Mouse (Mus musculus): ENCODE measurements around the gene Fads2. TPM values are rescaled to one million over a fixed set of nuclear protein-coding genes. Genes with fewer than 3 reads are reported as not detected.

Gene Fads2
- polyA plus RNA-seq, 1 experiment from 2014 or later: 98.4 TPM

GRCm38 (mm10) chr19:10058876-10059427 is 42.6 kb downstream of the Fads2 start:
- H3K4me1 ChIP-seq: peaks cover 20% of the 10 kb centered on the region
- H3K27me3 ChIP-seq: no peaks in the 10 kb centered on the region
- H3K27ac ChIP-seq: no peak overlapping the region
- ATAC-seq (replicated peaks; ENCODE audit: low FRiP score): no peak
- no peak overlapping the region for H3K4me3 ChIP-seq (replicated peaks)
- H3K4me2 ChIP-seq: no peak overlapping the region
- WGBS: 69% methylated on average over 9 of the region's 9 CpGs
- peaks cover 73% of the 10 kb centered on the region for H3K36me3 ChIP-seq
- H3K9ac ChIP-seq: no peak overlapping the region
- H3K9me3 ChIP-seq (replicated peaks): no peaks in the 10 kb centered on the region

DNA sequence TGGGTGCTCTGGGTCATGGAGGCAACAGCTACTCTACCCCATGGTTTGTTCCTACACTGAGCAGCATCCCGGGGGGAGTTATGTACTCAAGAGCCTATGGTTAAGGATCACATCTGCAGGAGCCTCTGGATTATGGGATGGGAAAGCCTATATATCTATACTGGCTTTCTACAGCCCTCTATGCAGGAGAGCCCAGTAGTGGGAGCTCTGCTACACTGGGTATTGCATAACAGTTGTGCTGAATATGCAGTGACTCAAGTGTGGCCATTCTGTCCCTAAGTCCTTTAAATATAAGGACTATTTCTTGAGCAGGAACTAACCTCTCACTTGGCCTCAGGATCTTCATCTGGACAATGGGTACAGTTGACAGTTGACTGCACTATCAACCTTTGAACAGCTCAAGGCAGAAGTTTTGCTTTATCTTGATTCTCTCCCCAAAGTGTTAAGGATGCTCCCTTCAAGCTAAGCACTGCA is 43.2 kb downstream of the Fads2 start:
- H3K9ac ChIP-seq: no peak overlapping the region
- H3K4me3 ChIP-seq (replicated peaks): no peak overlapping the region
- 77% methylated on average over 1 of the region's 1 CpGs for WGBS
- H3K36me3 ChIP-seq: peaks cover 73% of the 10 kb centered on the region
- no peaks in the 10 kb centered on the region for H3K9me3 ChIP-seq (replicated peaks)
- no peaks in the 10 kb centered on the region for H3K27me3 ChIP-seq
- H3K4me2 ChIP-seq: no peak overlapping the region
- H3K4me1 ChIP-seq: peaks cover 20% of the 10 kb centered on the region
- H3K27ac ChIP-seq: peak overlapping the region; percentile 61
- no peak for ATAC-seq (replicated peaks; ENCODE audit: low FRiP score)

- peak; percentile 75 for ATAC-seq (replicated peaks; ENCODE audit: low FRiP score)
- Histone ChIP-seq H3K4me2 (0 out of 2 replicates have a peak overlapping the region, but pooled peaks have one; percentile 14), H3K4me1 (peaks cover 20% of the 10 kb centered on the region), H3K27me3 (no peaks in the 10 kb centered on the region), H3K27ac (peak overlapping the region; percentile 61), H3K36me3 (peaks cover 73% of the 10 kb centered on the region), H3K9ac (no peak overlapping the region), H3K4me3 (replicated peaks) (no peak overlapping the region), H3K9me3 (replicated peaks) (no peaks in the 10 kb centered on the region)
- WGBS: 54% methylated on average over 11 of the region's 11 CpGs
These were observed 43.8 kb downstream of the Fads2 start for GRCm38 (mm10) chr19:10057486-10058351.

- Histone ChIP-seq H3K9ac (no peak overlapping the region), H3K9me3 (replicated peaks) (no peaks in the 10 kb centered on the region), H3K36me3 (peaks cover 64% of the 10 kb centered on the region), H3K4me3 (replicated peaks) (no peak overlapping the region), H3K4me1 (peaks cover 20% of the 10 kb centered on the region), H3K27ac (peak overlapping the region; percentile 61), H3K27me3 (no peaks in the 10 kb centered on the region), H3K4me2 (no peak overlapping the region)
- 88% methylated on average over 3 of the region's 3 CpGs for WGBS
- ATAC-seq (replicated peaks; ENCODE audit: low FRiP score): no peak
These were observed 44.9 kb downstream of the Fads2 start for GRCm38 (mm10) chr19:10056686-10057085.

DNA sequence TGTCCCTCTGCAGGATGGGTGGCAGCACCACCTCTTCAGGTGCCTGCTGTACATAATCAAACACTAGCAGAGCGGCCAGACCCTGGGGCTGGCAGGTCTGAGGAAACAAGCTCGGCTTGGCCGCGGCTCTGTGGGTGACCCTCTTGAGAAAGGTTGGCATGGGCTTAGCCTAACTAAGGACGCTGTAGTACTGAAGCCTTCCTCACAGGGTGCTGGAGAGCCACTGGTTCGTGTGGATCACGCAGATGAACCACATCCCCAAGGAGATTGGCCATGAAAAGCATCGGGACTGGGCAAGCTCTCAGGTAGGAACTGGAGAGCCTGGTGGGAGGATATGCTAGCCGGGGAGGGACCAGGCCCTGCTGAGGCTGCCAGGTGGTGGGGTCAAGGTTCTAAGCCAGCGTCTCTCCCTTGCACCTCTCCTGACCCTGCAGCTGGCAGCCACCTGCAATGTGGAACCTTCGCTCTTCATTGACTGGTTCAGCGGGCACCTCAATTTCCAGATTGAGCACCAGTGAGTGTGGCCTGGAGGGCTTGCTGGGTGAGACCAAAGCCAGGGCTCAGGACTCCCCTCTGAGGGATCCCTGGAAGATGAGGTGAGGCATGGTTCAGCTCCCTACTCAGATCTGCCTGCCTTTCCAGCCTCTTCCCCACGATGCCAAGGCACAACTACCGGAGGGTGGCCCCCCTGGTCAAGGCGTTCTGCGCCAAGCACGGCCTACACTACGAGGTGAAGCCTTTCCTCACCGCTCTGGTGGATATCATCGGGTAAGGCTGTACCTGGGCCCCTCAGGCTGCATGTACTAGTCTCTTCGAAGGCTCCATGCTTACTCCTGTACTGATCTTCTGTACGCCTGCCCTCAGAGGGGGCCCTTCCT is 45.5 kb downstream of the Fads2 start:
- no peak for ATAC-seq (replicated peaks; ENCODE audit: low FRiP score)
- Histone ChIP-seq H3K4me1 (peaks cover 20% of the 10 kb centered on the region), H3K27ac (0 out of 2 replicates have a peak overlapping the region, but pooled peaks have one; percentile 41), H3K27me3 (no peaks in the 10 kb centered on the region), H3K9ac (no peak overlapping the region), H3K4me2 (no peak overlapping the region), H3K4me3 (replicated peaks) (no peak overlapping the region), H3K36me3 (peaks cover 58% of the 10 kb centered on the region), H3K9me3 (replicated peaks) (no peaks in the 10 kb centered on the region)
- 81% methylated on average over 22 of the region's 22 CpGs for WGBS

DNA sequence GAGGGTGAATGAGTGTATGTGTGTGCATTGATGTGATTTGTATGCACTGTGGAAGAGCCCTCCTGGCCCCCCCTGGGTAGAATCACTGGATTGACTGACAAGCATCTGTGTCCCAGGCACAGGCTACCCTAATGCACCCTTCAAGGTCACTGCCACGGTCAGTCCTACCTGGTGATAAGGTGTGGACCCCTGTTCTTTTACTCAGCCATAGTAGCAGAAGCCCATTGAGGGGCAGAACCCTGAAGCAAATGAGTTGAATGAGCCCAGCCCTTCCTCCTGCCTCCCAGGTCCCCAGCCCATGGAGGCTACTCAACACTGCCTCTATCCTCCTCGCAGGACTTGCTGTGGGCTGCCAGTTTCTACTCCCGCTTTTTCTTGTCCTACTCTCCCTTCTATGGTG is 46.3 kb downstream of the Fads2 start:
- H3K4me1 ChIP-seq: peaks cover 18% of the 10 kb centered on the region
- peaks cover 54% of the 10 kb centered on the region for H3K36me3 ChIP-seq
- no peaks in the 10 kb centered on the region for H3K9me3 ChIP-seq (replicated peaks)
- no peak overlapping the region for H3K9ac ChIP-seq
- no peak overlapping the region for H3K4me3 ChIP-seq (replicated peaks)
- H3K27ac ChIP-seq: no peak overlapping the region
- no peak for ATAC-seq (replicated peaks; ENCODE audit: low FRiP score)
- H3K4me2 ChIP-seq: no peak overlapping the region
- WGBS: 90% methylated on average over 3 of the region's 3 CpGs
- no peaks in the 10 kb centered on the region for H3K27me3 ChIP-seq

GRCm38 (mm10) chr19:10054361-10055075 is 47.0 kb downstream of the Fads2 start:
- H3K4me3 ChIP-seq (replicated peaks): no peak overlapping the region
- H3K36me3 ChIP-seq: peaks cover 54% of the 10 kb centered on the region
- H3K27ac ChIP-seq: no peak overlapping the region
- 90% methylated on average over 6 of the region's 6 CpGs for WGBS
- no peak overlapping the region for H3K9ac ChIP-seq
- H3K27me3 ChIP-seq: no peaks in the 10 kb centered on the region
- H3K4me2 ChIP-seq: no peak overlapping the region
- ATAC-seq (replicated peaks; ENCODE audit: low FRiP score): no peak
- H3K9me3 ChIP-seq (replicated peaks): no peaks in the 10 kb centered on the region
- H3K4me1 ChIP-seq: peaks cover 20% of the 10 kb centered on the region

DNA sequence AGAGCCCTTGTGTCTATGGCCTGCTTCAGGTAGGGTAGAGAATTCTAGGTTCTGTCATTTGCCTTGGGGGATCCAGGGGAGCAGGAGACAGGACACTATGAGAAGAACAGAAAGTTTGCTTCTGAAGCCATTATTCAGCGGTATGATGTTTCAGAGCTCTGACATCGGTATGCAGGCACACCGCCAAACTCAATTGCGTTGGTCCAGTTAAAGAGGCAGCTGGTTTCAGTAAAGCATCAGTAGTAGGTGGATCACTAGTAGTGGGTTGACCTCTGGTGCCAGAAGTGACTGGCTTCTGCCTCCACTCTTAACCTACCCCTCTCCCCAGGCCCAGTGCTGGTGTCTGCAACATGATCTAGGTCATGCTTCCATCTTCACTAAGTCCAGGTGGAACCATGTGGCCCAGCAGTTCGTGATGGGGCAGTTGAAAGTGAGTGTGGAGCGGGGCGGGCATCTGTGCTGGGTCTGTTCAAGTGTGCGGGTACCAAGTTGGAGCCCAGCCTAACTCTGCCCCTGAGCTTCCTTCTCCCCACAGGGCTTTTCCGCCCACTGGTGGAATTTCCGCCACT is 47.8 kb downstream of the Fads2 start:
- H3K4me2 ChIP-seq: no peak overlapping the region
- H3K9ac ChIP-seq: no peak overlapping the region
- WGBS: 93% methylated on average over 10 of the region's 10 CpGs
- H3K27ac ChIP-seq: no peak overlapping the region
- H3K4me3 ChIP-seq (replicated peaks): no peak overlapping the region
- H3K9me3 ChIP-seq (replicated peaks): no peaks in the 10 kb centered on the region
- no peak for ATAC-seq (replicated peaks; ENCODE audit: low FRiP score)
- peaks cover 25% of the 10 kb centered on the region for H3K4me1 ChIP-seq
- peaks cover 50% of the 10 kb centered on the region for H3K36me3 ChIP-seq
- H3K27me3 ChIP-seq: no peaks in the 10 kb centered on the region

DNA sequence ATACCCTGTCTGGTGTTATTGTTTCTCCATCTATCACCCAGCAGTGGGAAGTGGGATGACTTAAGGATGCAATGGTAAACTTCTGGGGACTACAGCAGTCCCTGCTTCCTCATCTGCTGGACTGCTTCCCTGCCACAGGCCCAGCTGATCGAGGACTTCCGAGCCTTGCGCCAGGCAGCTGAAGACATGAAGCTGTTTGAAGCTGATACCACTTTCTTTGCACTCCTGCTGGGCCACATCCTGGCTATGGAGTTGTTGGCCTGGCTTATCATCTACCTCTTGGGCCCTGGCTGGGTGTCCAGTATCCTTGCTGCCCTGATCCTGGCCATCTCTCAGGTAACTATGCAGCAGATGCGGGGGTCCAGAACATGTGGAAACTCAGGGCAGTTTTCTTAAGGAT is 48.8 kb downstream of the Fads2 start:
- H3K4me1 ChIP-seq: peaks cover 21% of the 10 kb centered on the region
- no peaks in the 10 kb centered on the region for H3K9me3 ChIP-seq (replicated peaks)
- no peak overlapping the region for H3K27ac ChIP-seq
- no peaks in the 10 kb centered on the region for H3K27me3 ChIP-seq
- H3K4me3 ChIP-seq (replicated peaks): no peak overlapping the region
- peaks cover 42% of the 10 kb centered on the region for H3K36me3 ChIP-seq
- no peak overlapping the region for H3K4me2 ChIP-seq
- no peak for ATAC-seq (replicated peaks; ENCODE audit: low FRiP score)
- 90% methylated on average over 4 of the region's 4 CpGs for WGBS
- H3K9ac ChIP-seq: no peak overlapping the region

DNA sequence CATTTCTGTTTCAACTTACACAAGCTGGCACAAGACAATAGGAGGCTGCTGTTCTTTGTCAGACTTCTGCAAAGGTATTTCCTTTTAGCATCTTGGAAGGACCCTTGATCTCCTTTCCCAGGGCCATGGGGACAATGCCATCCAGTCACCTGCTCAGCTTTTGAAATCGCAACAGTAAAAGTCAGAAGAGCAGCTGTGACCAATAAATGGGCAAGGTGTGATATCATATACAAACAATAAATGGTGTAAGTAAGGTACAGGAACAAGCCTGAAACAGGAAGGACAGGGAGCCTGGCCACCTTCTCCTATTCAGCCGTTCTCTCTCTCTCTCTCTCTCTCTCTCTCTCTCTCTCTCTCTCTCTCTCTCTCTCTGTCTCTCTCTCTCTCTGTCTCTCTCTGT is 51.1 kb downstream of the Fads2 start:
- Histone ChIP-seq H3K4me2 (no peak overlapping the region), H3K36me3 (peaks cover 27% of the 10 kb centered on the region), H3K27me3 (no peaks in the 10 kb centered on the region), H3K9ac (no peak overlapping the region), H3K4me1 (peaks cover 15% of the 10 kb centered on the region), H3K27ac (no peak overlapping the region), H3K9me3 (replicated peaks) (no peaks in the 10 kb centered on the region), H3K4me3 (replicated peaks) (no peak overlapping the region)
- WGBS: 78% methylated on average over 2 of the region's 2 CpGs
- no peak for ATAC-seq (replicated peaks; ENCODE audit: low FRiP score)

GRCm38 (mm10) chr19:10049533-10049932 is 52.0 kb downstream of the Fads2 start:
- Histone ChIP-seq H3K27ac (no peak overlapping the region), H3K4me3 (replicated peaks) (no peak overlapping the region), H3K9me3 (replicated peaks) (no peaks in the 10 kb centered on the region), H3K9ac (no peak overlapping the region), H3K36me3 (peaks cover 20% of the 10 kb centered on the region; the same call in 1 of the 2 replicates), H3K4me1 (peaks cover 15% of the 10 kb centered on the region), H3K27me3 (no peaks in the 10 kb centered on the region), H3K4me2 (no peak overlapping the region)
- no peak for ATAC-seq (replicated peaks; ENCODE audit: low FRiP score)
